8 mouse cellular contexts compared by ENCODE assay signal in the genomic region with DNA sequence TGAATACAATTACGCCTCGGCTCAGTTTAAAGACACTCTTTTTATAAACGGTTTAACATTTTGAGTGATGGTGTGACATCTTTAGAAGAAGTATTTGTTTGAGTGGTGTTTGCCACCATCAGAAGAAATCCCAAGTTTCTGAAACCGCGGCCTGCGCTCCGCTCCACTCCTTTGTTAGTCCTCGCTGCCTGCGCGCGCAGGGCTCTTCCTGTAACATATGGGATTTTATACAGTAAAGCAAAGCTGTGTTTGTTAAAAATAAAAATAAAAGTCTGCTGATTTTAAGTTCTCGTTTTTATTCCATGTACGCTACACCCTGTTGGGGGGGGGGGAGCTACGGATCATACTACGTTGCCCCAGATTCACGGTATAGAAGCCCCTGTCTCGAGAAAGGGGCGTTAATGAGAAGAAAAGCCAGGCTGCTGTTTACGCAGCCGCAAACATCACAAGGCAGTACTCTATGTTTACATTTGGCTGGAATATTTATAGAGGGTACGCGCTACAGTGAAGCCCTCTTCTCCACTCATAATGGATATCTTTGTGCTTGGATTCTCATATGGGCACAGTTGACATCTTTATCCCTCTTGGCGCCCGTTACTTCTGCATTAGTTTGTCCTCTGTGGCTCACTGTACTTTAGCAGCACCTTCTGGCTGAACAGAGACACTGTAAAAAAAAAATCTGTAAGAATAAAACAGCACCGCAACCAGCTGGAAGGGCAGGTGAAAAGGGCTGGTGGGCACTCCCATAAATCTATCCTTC.
DNase-seq lines count a peak whose midpoint lies in the region; ATAC-seq and TF ChIP-seq lines count a peak whose summit lies in the region.

No protein-coding gene starts in this region.

- H3K27ac ChIP-seq in cerebellum, adult 2 months (ENCODE audit: insufficient read depth, low read length) = no peak overlapping the region
- no peak overlapping the region for H3K27ac ChIP-seq in neural tube, embryonic 11.5 days (ENCODE audit: low read depth, low read length)
- H3K27ac ChIP-seq in midbrain, embryonic 16.5 days (ENCODE audit: low read length) = no peak overlapping the region

- no peak overlapping the region for H3K9ac ChIP-seq in neural tube, embryonic 11.5 days (ENCODE audit: low read length)
- no peak overlapping the region for H3K9ac ChIP-seq in midbrain, embryonic 16.5 days (ENCODE audit: low read depth, low read length)

- TF ChIP-seq CTCF in cerebellum, adult 2 months (IDR thresholded peaks at IDR 0.05; ENCODE audit: borderline replicate concordance, insufficient read depth, low read depth, low read length) = no peak

- TF ChIP-seq POLR2A in cerebellum, adult 2 months (IDR thresholded peaks at IDR 0.05; ENCODE audit: borderline replicate concordance, insufficient read depth, low read length) = no peak

- 84% methylated on average over 25 of the region's 25 CpGs for WGBS in cerebellum, adult 2 months
- WGBS in neural tube, embryonic 11.5 days = 79% methylated on average over 25 of the region's 25 CpGs
- WGBS in midbrain, embryonic 16.5 days = 67% methylated on average over 25 of the region's 25 CpGs

- H3K4me2 ChIP-seq in neural tube, embryonic 11.5 days (ENCODE audit: low read depth) = no peak overlapping the region
- peak overlapping the region; percentile 40 for H3K4me2 ChIP-seq in midbrain, embryonic 16.5 days (ENCODE audit: low read length)

- no peaks in the 10 kb centered on the region; the same call in 1 of the 2 replicates for H3K27me3 ChIP-seq in cerebellum, adult 2 months (ENCODE audit: control insufficient read depth, insufficient read depth, low read length)
- no peaks in the 10 kb centered on the region for H3K27me3 ChIP-seq in neural tube, embryonic 11.5 days (ENCODE audit: control insufficient read depth, insufficient read depth, low read length)
- no peaks in the 10 kb centered on the region for H3K27me3 ChIP-seq in midbrain, embryonic 16.5 days (ENCODE audit: control insufficient read depth, insufficient read depth, low read depth, low read length)

- ATAC-seq in neural tube, embryonic 11.5 days (ENCODE audit: insufficient read depth, low FRiP score, low TSS enrichment) = no peak
- peak; percentile 85; the same call in 1 of the 2 replicates for ATAC-seq in midbrain, embryonic 16.5 days

- H3K4me3 ChIP-seq in cerebellum, adult 2 months (replicated peaks; ENCODE audit: insufficient read depth, low read depth, low read length) = no peak overlapping the region
- no peak overlapping the region for H3K4me3 ChIP-seq in neural tube, embryonic 11.5 days (ENCODE audit: low read depth, low read length)
- no peak overlapping the region for H3K4me3 ChIP-seq in midbrain, embryonic 16.5 days (ENCODE audit: low read depth, low read length)

- no peaks in the 10 kb centered on the region for H3K9me3 ChIP-seq in neural tube, embryonic 11.5 days (ENCODE audit: control insufficient read depth, low read length)
- no peaks in the 10 kb centered on the region for H3K9me3 ChIP-seq in midbrain, embryonic 16.5 days (replicated peaks; ENCODE audit: control insufficient read depth, low read length, poor library complexity, severe bottlenecking)

- H3K36me3 ChIP-seq in neural tube, embryonic 11.5 days (ENCODE audit: control insufficient read depth, insufficient read depth, low read length) = no peaks in the 10 kb centered on the region
- H3K36me3 ChIP-seq in midbrain, embryonic 16.5 days (ENCODE audit: control insufficient read depth, insufficient read depth, low read length) = no peaks in the 10 kb centered on the region

- no peaks in the 10 kb centered on the region for H3K4me1 ChIP-seq in cerebellum, adult 2 months (ENCODE audit: control insufficient read depth, insufficient read depth, low read length)
- no peaks in the 10 kb centered on the region for H3K4me1 ChIP-seq in neural tube, embryonic 11.5 days (ENCODE audit: control insufficient read depth, insufficient read depth, low read length)
- no peaks in the 10 kb centered on the region for H3K4me1 ChIP-seq in midbrain, embryonic 16.5 days (ENCODE audit: control insufficient read depth, insufficient read depth, low read length)

- peak; percentile 43 to 49 for DNase-seq in cerebellum, postnatal 10 days
- no peak for DNase-seq in cerebellum, adult 2 months
- peak; percentile 28 for DNase-seq in neural tube, embryonic 11.5 days (ENCODE audit: low spot score)
- no peak for DNase-seq in neural tube, embryonic 10.5 days (ENCODE audit: extremely low spot score, low spot score)
- DNase-seq in kidney, postnatal 14 days = peak; percentile 13
- no peak for DNase-seq in adipocyte (ENCODE audit: low spot score)
- DNase-seq in adrenal gland, postnatal 36 days = no peak

Comparison
In these comparisons a context has a peak if more than half of its experiments do, and no peak if none do; other contexts are left out.
1. DNase-seq: peak in cerebellum, postnatal 10 days (2 of 2), neural tube, embryonic 11.5 days (single experiment) and kidney, postnatal 14 days (single experiment); none in cerebellum, adult 2 months (0 of 2), neural tube, embryonic 10.5 days (single experiment), adipocyte (single experiment) and adrenal gland, postnatal 36 days (0 of 2).